Mouse (Mus musculus): ENCODE measurements around the gene Psd. TPM values are rescaled to one million over a fixed set of nuclear protein-coding genes. Genes with fewer than 3 reads are reported as not detected.
A peak's percentile ranks its signal among the peaks of the same experiment; 100 is the strongest.

Psd gene
- polyA plus RNA-seq, 1 experiment from 2014 or later, result 41.9 TPM

DNA sequence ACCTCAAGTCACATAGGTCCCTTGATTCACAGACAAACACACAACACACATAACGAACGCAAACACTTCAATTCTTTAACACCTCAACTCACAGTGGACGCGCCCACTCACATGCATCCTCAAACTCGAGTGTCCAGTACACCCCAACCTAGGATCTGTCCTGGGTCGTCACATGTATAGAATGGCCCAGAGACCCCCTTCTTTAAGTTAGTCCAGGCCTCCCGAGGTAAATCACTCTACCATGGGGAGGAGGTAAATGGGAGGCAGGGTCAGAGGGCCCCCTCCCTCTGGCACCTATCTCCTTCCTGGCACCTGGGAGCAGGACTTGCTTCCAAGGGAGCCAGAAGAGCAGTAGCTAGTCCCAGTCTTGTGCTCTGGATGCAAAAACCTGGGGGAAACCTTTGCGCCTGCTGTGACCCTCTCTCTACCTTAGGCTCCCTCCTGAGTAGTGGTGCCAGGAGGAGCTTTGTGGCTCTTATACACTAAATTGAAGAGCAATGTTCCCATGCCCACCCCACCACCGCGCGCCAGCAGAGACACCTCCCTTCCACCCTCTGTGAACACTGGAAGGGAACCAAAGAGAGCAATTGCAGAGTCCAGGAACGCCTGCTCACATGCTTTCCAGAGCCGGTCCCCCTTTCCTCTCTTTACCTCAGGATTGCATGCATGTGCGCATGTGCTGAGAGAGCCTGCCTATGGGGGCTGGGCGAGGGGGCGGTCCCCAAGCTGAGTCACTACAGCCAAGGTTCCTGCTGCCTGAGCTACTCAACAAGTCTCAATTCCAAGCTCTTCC is 8.2 kb downstream of the Psd start:
- Histone ChIP-seq H3K4me2 (replicated peaks; ENCODE audit: low read depth, low read length) (peak overlapping the region; percentile 70), H3K9me3 (ENCODE audit: control insufficient read depth, low read depth, low read length) (no peaks in the 10 kb centered on the region), H3K4me3 (ENCODE audit: low read depth, low read length) (peak overlapping the region; percentile 60), H3K9ac (replicated peaks; ENCODE audit: low read depth, low read length) (peak overlapping the region; percentile 68; the same call in 1 of the 2 replicates), H3K27me3 (ENCODE audit: control insufficient read depth, insufficient read depth, low read length) (0 out of 2 replicates have a peak, but pooled peaks cover 6% of the 10 kb centered on the region), H3K36me3 (ENCODE audit: control insufficient read depth, insufficient read depth, low read length) (no peaks in the 10 kb centered on the region), H3K27ac (ENCODE audit: low read length) (peak overlapping the region; percentile 93), H3K4me1 (ENCODE audit: control insufficient read depth, insufficient read depth, low read length) (peaks cover 51% of the 10 kb centered on the region)
- WGBS, result 11% methylated on average over 16 of the region's 16 CpGs
- ATAC-seq (ENCODE audit: insufficient number of reproducible peaks, insufficient read depth, low FRiP score, low read depth), result no peak

DNA sequence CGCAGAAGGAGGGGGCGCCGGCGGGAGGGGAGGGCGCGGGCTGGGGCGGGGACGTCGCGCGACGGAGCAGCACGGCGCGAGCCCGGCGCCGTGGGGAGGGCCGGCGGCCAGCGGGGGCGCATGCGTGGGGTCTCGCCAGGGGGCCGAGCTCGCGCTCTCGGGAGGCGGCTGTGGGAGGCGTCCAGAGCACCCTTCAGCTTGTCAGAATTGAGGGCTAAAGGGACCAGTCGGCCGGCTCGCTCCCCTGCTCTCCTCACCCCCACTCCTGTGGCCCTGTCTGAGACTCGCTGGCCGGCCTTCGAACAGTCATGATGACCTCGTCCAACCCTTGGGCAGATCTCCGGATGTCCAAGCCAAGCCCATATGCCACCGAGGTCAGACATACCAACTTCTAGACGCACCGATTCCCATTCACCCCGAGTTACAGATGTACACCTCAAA is 8.9 kb downstream of the Psd start:
- peak; percentile 6; the same call in 1 of the 2 replicates for ATAC-seq (ENCODE audit: insufficient number of reproducible peaks, insufficient read depth, low FRiP score, low read depth)
- H3K36me3 ChIP-seq (ENCODE audit: control insufficient read depth, insufficient read depth, low read length), result no peaks in the 10 kb centered on the region; the same call in 1 of the 2 replicates
- peak overlapping the region; percentile 60 for H3K4me3 ChIP-seq (ENCODE audit: low read depth, low read length)
- H3K9me3 ChIP-seq (ENCODE audit: control insufficient read depth, low read depth, low read length), result no peaks in the 10 kb centered on the region
- 0 out of 2 replicates have a peak, but pooled peaks cover 4% of the 10 kb centered on the region for H3K27me3 ChIP-seq (ENCODE audit: control insufficient read depth, insufficient read depth, low read length)
- peaks cover 51% of the 10 kb centered on the region for H3K4me1 ChIP-seq (ENCODE audit: control insufficient read depth, insufficient read depth, low read length)
- H3K27ac ChIP-seq (ENCODE audit: low read length), result peak overlapping the region; percentile 93; the same call in 1 of the 2 replicates
- peak overlapping the region; percentile 70 for H3K4me2 ChIP-seq (replicated peaks; ENCODE audit: low read depth, low read length)
- 2% methylated on average over 36 of the region's 42 CpGs for WGBS
- peak overlapping the region; percentile 68 for H3K9ac ChIP-seq (replicated peaks; ENCODE audit: low read depth, low read length)

DNA sequence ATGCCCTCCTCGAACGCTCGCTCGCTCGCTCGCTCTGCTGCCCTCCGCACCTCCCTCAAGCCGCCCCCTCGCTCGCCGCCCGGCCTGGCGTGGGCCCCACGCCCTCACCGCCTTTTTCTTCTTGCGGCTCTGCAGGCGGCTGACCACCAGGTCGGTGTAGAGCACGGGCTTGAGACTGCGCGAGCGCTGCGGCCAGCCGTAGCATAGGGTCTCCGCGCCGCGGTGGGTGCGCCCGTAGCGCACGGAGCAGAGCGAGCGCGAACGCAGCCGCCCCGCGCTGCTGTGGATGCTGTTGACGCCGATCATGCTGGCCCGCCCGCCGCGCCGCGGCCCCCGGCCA is 9.4 kb downstream of the Psd start:
- Histone ChIP-seq H3K27ac (ENCODE audit: low read length) (peak overlapping the region; percentile 93), H3K9ac (replicated peaks; ENCODE audit: low read depth, low read length) (peak overlapping the region; percentile 68), H3K36me3 (ENCODE audit: control insufficient read depth, insufficient read depth, low read length) (no peaks in the 10 kb centered on the region; the same call in 1 of the 2 replicates), H3K27me3 (ENCODE audit: control insufficient read depth, insufficient read depth, low read length) (0 out of 2 replicates have a peak, but pooled peaks cover 4% of the 10 kb centered on the region), H3K4me2 (replicated peaks; ENCODE audit: low read depth, low read length) (peak overlapping the region; percentile 70), H3K4me1 (ENCODE audit: control insufficient read depth, insufficient read depth, low read length) (peaks cover 51% of the 10 kb centered on the region), H3K9me3 (ENCODE audit: control insufficient read depth, low read depth, low read length) (no peaks in the 10 kb centered on the region), H3K4me3 (ENCODE audit: low read depth, low read length) (peak overlapping the region; percentile 60)
- 0 out of 2 replicates have a peak, but pooled peaks have one; percentile 0 for ATAC-seq (ENCODE audit: insufficient number of reproducible peaks, insufficient read depth, low FRiP score, low read depth)
- WGBS, result under 1% methylated on average over 47 of the region's 48 CpGs

DNA sequence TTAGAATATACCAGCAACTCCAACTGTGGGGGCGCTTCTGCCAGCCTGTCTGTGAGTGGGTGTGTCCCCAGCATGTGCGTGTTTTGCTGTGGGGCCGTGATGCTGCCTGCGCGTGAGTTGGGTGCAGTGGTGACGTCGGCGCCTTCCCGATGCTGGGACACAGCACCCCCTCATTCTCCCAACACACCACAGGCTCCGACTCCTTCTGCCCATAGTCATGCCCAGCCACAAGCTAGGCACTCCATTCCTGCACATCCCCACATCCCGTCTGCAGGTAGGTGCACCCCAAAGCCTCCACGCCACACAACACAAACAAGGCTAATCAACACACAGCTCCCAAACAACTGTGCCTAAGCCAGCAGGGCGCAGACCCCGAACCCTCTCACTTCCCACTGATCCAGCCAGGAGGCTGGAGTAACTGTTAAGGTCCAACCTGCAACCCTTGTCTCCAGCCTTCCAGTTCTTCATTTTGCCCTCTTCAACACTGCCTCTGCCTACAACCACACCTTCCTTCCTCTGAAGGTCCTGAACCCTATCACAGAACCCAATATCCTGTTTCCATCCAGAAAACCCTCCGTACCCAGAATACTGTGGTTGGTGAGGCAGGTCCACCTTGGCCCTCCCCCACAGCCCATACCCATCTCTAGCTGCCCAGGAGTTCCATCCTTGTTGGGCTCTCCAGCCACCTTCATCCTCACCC is 10.0 kb downstream of the Psd start:
- peak overlapping the region; percentile 68 for H3K9ac ChIP-seq (replicated peaks; ENCODE audit: low read depth, low read length)
- H3K36me3 ChIP-seq (ENCODE audit: control insufficient read depth, insufficient read depth, low read length), result peaks cover 1% of the 10 kb centered on the region; the same call in 1 of the 2 replicates
- H3K4me3 ChIP-seq (ENCODE audit: low read depth, low read length), result peak overlapping the region; percentile 60
- no peak for ATAC-seq (ENCODE audit: insufficient number of reproducible peaks, insufficient read depth, low FRiP score, low read depth)
- peaks cover 49% of the 10 kb centered on the region for H3K4me1 ChIP-seq (ENCODE audit: control insufficient read depth, insufficient read depth, low read length)
- 0 out of 2 replicates have a peak, but pooled peaks cover 4% of the 10 kb centered on the region for H3K27me3 ChIP-seq (ENCODE audit: control insufficient read depth, insufficient read depth, low read length)
- H3K4me2 ChIP-seq (replicated peaks; ENCODE audit: low read depth, low read length), result peak overlapping the region; percentile 70
- H3K27ac ChIP-seq (ENCODE audit: low read length), result peak overlapping the region; percentile 93
- H3K9me3 ChIP-seq (ENCODE audit: control insufficient read depth, low read depth, low read length), result no peaks in the 10 kb centered on the region
- 26% methylated on average over 15 of the region's 15 CpGs for WGBS

DNA sequence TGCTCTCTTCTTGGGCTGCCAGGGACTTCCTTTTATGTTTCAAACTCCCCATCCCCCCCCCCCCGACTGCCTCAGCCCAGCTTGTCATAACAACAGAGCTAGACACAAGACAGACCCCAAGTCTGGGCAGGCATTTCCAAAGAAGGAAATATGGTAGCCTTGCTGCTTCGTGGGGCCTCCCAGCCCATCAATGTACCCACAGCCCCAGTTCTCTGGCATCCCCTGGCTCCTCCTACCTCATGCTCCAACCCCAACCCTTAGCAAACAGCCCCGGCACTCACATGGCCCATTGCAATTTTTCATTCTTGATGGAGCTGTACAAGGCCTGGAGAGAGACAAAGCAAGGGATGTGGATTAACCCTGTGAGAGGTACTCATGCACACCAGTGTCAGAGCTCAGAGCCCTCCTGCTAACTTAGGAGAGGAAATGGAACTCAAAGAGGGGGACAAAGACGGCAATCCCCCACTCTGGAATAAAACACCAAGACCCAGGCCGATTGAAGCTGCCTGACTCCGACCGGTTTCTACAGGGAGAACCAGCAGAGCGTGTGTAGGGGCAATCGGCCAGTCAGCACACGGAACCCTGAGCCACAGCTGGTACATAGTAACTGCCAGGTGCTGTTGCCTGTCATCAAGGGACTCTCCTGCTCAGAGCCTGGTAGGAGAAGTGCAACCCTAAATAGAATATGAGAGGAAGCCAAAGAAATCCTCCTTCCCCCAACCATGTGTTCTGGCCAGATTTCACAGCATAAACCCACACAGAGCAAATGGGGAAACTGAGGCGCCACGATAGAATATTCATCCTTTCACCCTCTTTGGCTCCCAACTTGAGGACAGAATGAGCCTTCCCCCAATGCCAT is 11.0 kb downstream of the Psd start:
- Histone ChIP-seq H3K4me2 (replicated peaks; ENCODE audit: low read depth, low read length) (peak overlapping the region; percentile 70), H3K9ac (replicated peaks; ENCODE audit: low read depth, low read length) (peak overlapping the region; percentile 68)

DNA sequence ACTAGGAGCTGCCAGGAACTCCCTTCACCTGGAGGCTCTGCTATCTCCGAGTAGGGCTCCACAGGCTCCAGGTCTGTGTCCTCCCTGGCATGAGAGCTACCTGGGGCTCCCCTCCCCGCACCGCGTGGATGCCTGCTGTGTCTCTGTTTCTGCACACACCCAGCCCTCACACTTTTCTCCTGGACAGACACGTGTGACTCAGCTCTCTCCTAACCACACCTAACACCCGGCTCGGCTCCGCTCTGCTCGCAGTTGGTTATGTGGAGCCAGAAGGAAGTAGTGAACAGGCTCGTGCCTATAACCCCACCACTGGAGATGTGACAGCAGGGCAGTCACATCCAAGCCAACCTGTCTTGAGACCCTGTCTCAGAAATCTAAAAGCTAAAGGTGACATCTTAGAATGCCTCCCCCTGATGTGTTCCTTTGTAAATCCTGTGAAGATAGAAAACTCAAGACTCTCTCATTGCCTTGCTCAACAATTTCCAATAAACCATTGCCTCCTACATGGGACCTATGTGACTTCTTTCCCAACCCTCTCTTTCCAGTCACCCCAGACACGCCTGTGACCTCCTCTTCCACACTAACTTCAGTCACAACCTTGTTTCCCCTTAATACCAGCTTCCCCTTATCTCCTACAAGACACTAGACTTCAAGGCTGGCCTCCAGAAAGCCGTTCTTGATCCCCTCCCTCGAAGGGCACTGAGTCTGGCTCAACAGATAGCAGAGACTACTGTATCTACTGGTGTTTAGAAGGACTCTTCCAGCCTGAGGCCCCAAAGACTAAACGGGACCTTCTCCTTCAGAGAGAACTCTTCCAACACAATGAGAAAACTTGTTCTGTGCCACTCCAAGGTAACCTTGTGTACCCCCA is 11.8 kb downstream of the Psd start:
- no peak for ATAC-seq (ENCODE audit: insufficient number of reproducible peaks, insufficient read depth, low FRiP score, low read depth)
- WGBS, result 25% methylated on average over 14 of the region's 14 CpGs
- H3K9ac ChIP-seq (replicated peaks; ENCODE audit: low read depth, low read length), result no peak overlapping the region
- H3K27me3 ChIP-seq (ENCODE audit: control insufficient read depth, insufficient read depth, low read length), result 0 out of 2 replicates have a peak, but pooled peaks cover 4% of the 10 kb centered on the region
- H3K36me3 ChIP-seq (ENCODE audit: control insufficient read depth, insufficient read depth, low read length), result peaks cover 18% of the 10 kb centered on the region
- peak overlapping the region; percentile 93 for H3K27ac ChIP-seq (ENCODE audit: low read length)
- peak overlapping the region; percentile 33 for H3K4me2 ChIP-seq (replicated peaks; ENCODE audit: low read depth, low read length)
- H3K4me3 ChIP-seq (ENCODE audit: low read depth, low read length), result peak overlapping the region; percentile 60; the same call in 1 of the 2 replicates
- H3K9me3 ChIP-seq (ENCODE audit: control insufficient read depth, low read depth, low read length), result no peaks in the 10 kb centered on the region
- H3K4me1 ChIP-seq (ENCODE audit: control insufficient read depth, insufficient read depth, low read length), result peaks cover 44% of the 10 kb centered on the region

More for the DNA sequence above, 11.0 kb downstream of the Psd start:
- Histone ChIP-seq H3K9me3 (ENCODE audit: control insufficient read depth, low read depth, low read length) (no peaks in the 10 kb centered on the region), H3K4me1 (ENCODE audit: control insufficient read depth, insufficient read depth, low read length) (peaks cover 44% of the 10 kb centered on the region), H3K27ac (ENCODE audit: low read length) (peak overlapping the region; percentile 93), H3K27me3 (ENCODE audit: control insufficient read depth, insufficient read depth, low read length) (0 out of 2 replicates have a peak, but pooled peaks cover 4% of the 10 kb centered on the region), H3K36me3 (ENCODE audit: control insufficient read depth, insufficient read depth, low read length) (peaks cover 11% of the 10 kb centered on the region), H3K4me3 (ENCODE audit: low read depth, low read length) (peak overlapping the region; percentile 60)
- peak; percentile 72; the same call in 1 of the 2 replicates for ATAC-seq (ENCODE audit: insufficient number of reproducible peaks, insufficient read depth, low FRiP score, low read depth)
- WGBS, result 24% methylated on average over 12 of the region's 12 CpGs

DNA sequence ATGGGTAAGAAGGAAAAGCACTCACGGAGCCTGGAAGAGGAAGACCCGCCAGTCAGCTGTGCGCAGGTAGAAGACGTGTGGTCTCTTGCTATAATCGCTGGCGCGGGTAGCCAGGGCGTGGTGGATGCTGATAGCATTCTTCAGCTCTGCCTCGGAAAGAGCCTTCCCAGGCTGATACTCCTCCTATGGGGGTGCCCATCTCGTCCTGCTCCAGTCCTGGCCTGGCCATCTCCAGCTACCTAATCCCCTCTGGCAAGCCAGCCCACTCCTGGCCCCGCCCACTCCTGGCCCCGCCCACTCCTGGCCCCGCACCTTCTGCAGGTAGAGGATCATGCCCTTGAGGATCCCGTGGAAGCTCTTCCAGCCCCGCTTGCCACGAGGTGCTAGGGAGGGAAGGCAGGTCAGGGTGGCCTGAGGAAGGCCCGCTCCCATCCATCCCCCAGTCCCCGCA is 12.8 kb downstream of the Psd start:
- Histone ChIP-seq H3K4me2 (replicated peaks; ENCODE audit: low read depth, low read length) (peak overlapping the region; percentile 33; the same call in 1 of the 2 replicates), H3K9me3 (ENCODE audit: control insufficient read depth, low read depth, low read length) (no peaks in the 10 kb centered on the region), H3K9ac (replicated peaks; ENCODE audit: low read depth, low read length) (no peak overlapping the region), H3K4me1 (ENCODE audit: control insufficient read depth, insufficient read depth, low read length) (peaks cover 41% of the 10 kb centered on the region), H3K27me3 (ENCODE audit: control insufficient read depth, insufficient read depth, low read length) (0 out of 2 replicates have a peak, but pooled peaks cover 4% of the 10 kb centered on the region), H3K4me3 (ENCODE audit: low read depth, low read length) (no peak overlapping the region), H3K27ac (ENCODE audit: low read length) (peak overlapping the region; percentile 93; the same call in 1 of the 2 replicates), H3K36me3 (ENCODE audit: control insufficient read depth, insufficient read depth, low read length) (peaks cover 24% of the 10 kb centered on the region)
- whole genome bisulfite sequencing, result 17% methylated on average over 18 of the region's 18 CpGs
- ATAC-seq (ENCODE audit: insufficient number of reproducible peaks, insufficient read depth, low FRiP score, low read depth), result no peak

Measured in stomach, embryonic 14.5 days (tissue).